In genomic region chr1:38836477-38836872, GRCm38 (mm10) we compare ENCODE assay signal across 8 mouse cellular contexts. TPM values are rescaled to one million over a fixed set of nuclear protein-coding genes. Genes with fewer than 3 reads are reported as not detected.
DNase-seq lines count a peak whose midpoint lies in the region; ATAC-seq and TF ChIP-seq lines count a peak whose summit lies in the region.

Lonrf2 (minus strand) TSS chr1:38836711.

- H3K4me1 ChIP-seq in lung, embryonic 14.5 days (ENCODE audit: insufficient read depth), result 0 out of 2 replicates have a peak, but pooled peaks cover 3% of the 10 kb centered on the region
- peaks cover 6% of the 10 kb centered on the region for H3K4me1 ChIP-seq in heart, embryonic 13.5 days
- peaks cover 7% of the 10 kb centered on the region; the same call in 1 of the 2 replicates for H3K4me1 ChIP-seq in neural tube, embryonic 11.5 days (ENCODE audit: control insufficient read depth, insufficient read depth, low read length)

- H3K4me2 ChIP-seq in lung, embryonic 14.5 days, result peak within 1 kb of the TSS; percentile 99
- H3K4me2 ChIP-seq in heart, embryonic 13.5 days, result peak within 1 kb of the TSS; percentile 99
- peak within 1 kb of the TSS; percentile 99 for H3K4me2 ChIP-seq in neural tube, embryonic 11.5 days (ENCODE audit: low read depth)

- ATAC-seq in lung, embryonic 14.5 days (ENCODE audit: insufficient read depth), result peak; percentile 67; the same call in 1 of the 2 replicates
- ATAC-seq in heart, embryonic 13.5 days (ENCODE audit: extremely low read depth, insufficient number of reproducible peaks, low FRiP score, low TSS enrichment), result peak; percentile 14; the same call in 1 of the 2 replicates
- peak; percentile 84 for ATAC-seq in neural tube, embryonic 11.5 days (ENCODE audit: insufficient read depth, low FRiP score, low TSS enrichment)

- peak; percentile 47 for DNase-seq in lung, embryonic 14.5 days
- DNase-seq in lung, postnatal 25 days (ENCODE audit: low spot score), result no peak
- peak; percentile 44 to 68 for DNase-seq in cerebellum, postnatal 4 days (ENCODE audit: low spot score in 2 of 2)
- peak; percentile 82 to 86 for DNase-seq in left cerebral cortex, adult 2 months (ENCODE audit: extremely low spot score in 1 of 2, low spot score in 2 of 2)
- peak; percentile 68 for DNase-seq in neural tube, embryonic 11.5 days (ENCODE audit: low spot score)
- no peak for DNase-seq in urinary bladder, postnatal 10 days (ENCODE audit: low spot score)
- no peak for DNase-seq in c-Kit-positive CD71-positive TER-119-positive erythroid progenitor cells, embryonic 14.5 days (ENCODE audit: low spot score)

- H3K9me3 ChIP-seq in lung, embryonic 14.5 days (ENCODE audit: low read depth, low read length), result no peaks in the 10 kb centered on the region
- no peaks in the 10 kb centered on the region for H3K9me3 ChIP-seq in heart, embryonic 13.5 days
- H3K9me3 ChIP-seq in neural tube, embryonic 11.5 days (ENCODE audit: control insufficient read depth, low read length), result no peaks in the 10 kb centered on the region

- H3K4me3 ChIP-seq in lung, embryonic 14.5 days (ENCODE audit: low read depth, low read length), result peak within 1 kb of the TSS; percentile 63
- H3K4me3 ChIP-seq in heart, embryonic 13.5 days, result peak within 1 kb of the TSS; percentile 72
- peak within 1 kb of the TSS; percentile 73 for H3K4me3 ChIP-seq in left cerebral cortex, adult 2 months
- H3K4me3 ChIP-seq in neural tube, embryonic 11.5 days (ENCODE audit: low read depth, low read length), result peak within 1 kb of the TSS; percentile 73

- under 1% methylated on average over 47 of the region's 47 CpGs for WGBS in lung, embryonic 14.5 days
- WGBS in heart, embryonic 13.5 days, result 2% methylated on average over 47 of the region's 47 CpGs
- 1% methylated on average over 39 of the region's 47 CpGs for WGBS in neural tube, embryonic 11.5 days

- intact Hi-C loops in left cerebral cortex, adult 2 months (cut with DNase I), result no loop called here

- no peaks in the 10 kb centered on the region for H3K36me3 ChIP-seq in lung, embryonic 14.5 days (ENCODE audit: insufficient read depth)
- H3K36me3 ChIP-seq in heart, embryonic 13.5 days, result no peaks in the 10 kb centered on the region
- no peaks in the 10 kb centered on the region for H3K36me3 ChIP-seq in neural tube, embryonic 11.5 days (ENCODE audit: control insufficient read depth, insufficient read depth, low read length)

- peak within 1 kb of the TSS; percentile 68 for H3K9ac ChIP-seq in lung, embryonic 14.5 days
- H3K9ac ChIP-seq in heart, embryonic 13.5 days, result peak within 1 kb of the TSS; percentile 86
- peak within 1 kb of the TSS; percentile 90 for H3K9ac ChIP-seq in neural tube, embryonic 11.5 days (ENCODE audit: low read length)

- H3K27ac ChIP-seq in lung, embryonic 14.5 days (ENCODE audit: low read depth), result no peak within 1 kb of the TSS
- H3K27ac ChIP-seq in heart, embryonic 13.5 days (replicated peaks), result 0 out of 2 replicates have a peak within 1 kb of the TSS, but pooled peaks have one; percentile 12
- H3K27ac ChIP-seq in left cerebral cortex, adult 2 months, result peak within 1 kb of the TSS; percentile 96
- H3K27ac ChIP-seq in neural tube, embryonic 11.5 days (ENCODE audit: low read depth, low read length), result peak within 1 kb of the TSS; percentile 81

- no peak for TF ChIP-seq CTCF in lung, embryonic 14.5 days (IDR thresholded peaks at IDR 0.05; ENCODE audit: low read depth)
- TF ChIP-seq CTCF in left cerebral cortex, adult 2 months (IDR thresholded peaks at IDR 0.05), result no peak

- H3K27me3 ChIP-seq in lung, embryonic 14.5 days (ENCODE audit: insufficient read depth, low read length), result peaks cover 17% of the 10 kb centered on the region
- H3K27me3 ChIP-seq in heart, embryonic 13.5 days (replicated peaks), result peaks cover 49% of the 10 kb centered on the region
- no peaks in the 10 kb centered on the region for H3K27me3 ChIP-seq in neural tube, embryonic 11.5 days (ENCODE audit: control insufficient read depth, insufficient read depth, low read length)

RNA-seq across cellular contexts. Expression of gene Lonrf2, which starts in this region (rescaled TPM):
- polyA plus RNA-seq in lung, embryonic 14.5 days (2014; fragmentation: Nextera tagmentation; extraction: Ambion mirVana), result 0.99 and 1.0 TPM in 2 replicates
- polyA plus RNA-seq in heart, embryonic 13.5 days (2015; fragmentation: Nextera tagmentation; extraction: Ambion mirVana), result 0.52 TPM in 2 replicates
- 100 to 1,000 TPM; 120 to 123 TPM for total RNA-seq in left cerebral cortex, adult 2 months (2021)
- 4.8 and 5.4 TPM in 2 replicates for polyA plus RNA-seq in neural tube, embryonic 11.5 days (2014; fragmentation: Nextera tagmentation; extraction: Ambion mirVana)

Comparison
In these comparisons a context has a peak if more than half of its experiments do, and no peak if none do; other contexts are left out.
1. DNase-seq: peak in lung, embryonic 14.5 days (single experiment), cerebellum, postnatal 4 days (2 of 2), left cerebral cortex, adult 2 months (2 of 2) and neural tube, embryonic 11.5 days (single experiment); none in lung, postnatal 25 days (single experiment), urinary bladder, postnatal 10 days (single experiment) and c-Kit-positive CD71-positive TER-119-positive erythroid progenitor cells, embryonic 14.5 days (single experiment).
2. Peak in ATAC-seq, H3K4me3 ChIP-seq, H3K27ac ChIP-seq, H3K9ac ChIP-seq and H3K4me2 ChIP-seq in heart, embryonic 13.5 days; RNA of the gene not detected or under 1 TPM.
3. ATAC-seq: peak in every context shown above with its lines; median percentile 84 in neural tube, embryonic 11.5 days; 67 in lung, embryonic 14.5 days; 14 in heart, embryonic 13.5 days.
4. Peak in every context shown above with its lines, with median percentiles within 50 percentile points of each other: H3K4me2 ChIP-seq, H3K4me3 ChIP-seq and H3K9ac ChIP-seq.